Mouse (Mus musculus): ENCODE data around the gene Daglb.

- TF ChIP-seq CTCF (IDR thresholded peaks at IDR 0.05; ENCODE audit: low read depth, low read length), result no peak
- no peak for TF ChIP-seq POLR2A (IDR thresholded peaks at IDR 0.05; ENCODE audit: extremely low read depth, insufficient read depth, low read length)
These were observed 1.0 kb downstream of the Daglb start for GRCm38 (mm10) chr5:143465156-143466085.

All from liver, adult 2 months (tissue).